Mouse (Mus musculus) granulocyte monocyte progenitor cell, adult 5-6 weeks (primary cell): ENCODE measurements around the gene Angptl7. TPM values are rescaled to one million over a fixed set of nuclear protein-coding genes. Genes with fewer than 3 reads are reported as not detected.
A peak's percentile ranks its signal among the peaks of the same experiment; 100 is the strongest.

Experiments used
- ATAC-seq: replicated peaks from 2 replicates; pipeline ENCODE4 v1.8.0; 2016; ENCODE audit warnings: mild to moderate bottlenecking, moderate TSS enrichment, inconsistent platforms; ENCODE audit not compliant: poor library complexity, severe bottlenecking
- total RNA-seq, 2 experiments: library from RNA; stranded (forward) in 1 of 2; stranded (reverse) in 1 of 2; fragments of 200-712, 200-1000 nt in 1 of 2; fragments of >200 nt in 1 of 2; fragmentation: Nextera tagmentation in 1 of 2; gene quantifications; 2 replicates each; pipeline ENCODE4 v1.2.3; 2014 to 2017

The Angptl7 gene
- total RNA-seq (2014; fragmentation: Nextera tagmentation), result not detected in 2 replicates
- total RNA-seq (2017), result 0.39 TPM in 1 of 2 replicates, not detected in the other

DNA sequence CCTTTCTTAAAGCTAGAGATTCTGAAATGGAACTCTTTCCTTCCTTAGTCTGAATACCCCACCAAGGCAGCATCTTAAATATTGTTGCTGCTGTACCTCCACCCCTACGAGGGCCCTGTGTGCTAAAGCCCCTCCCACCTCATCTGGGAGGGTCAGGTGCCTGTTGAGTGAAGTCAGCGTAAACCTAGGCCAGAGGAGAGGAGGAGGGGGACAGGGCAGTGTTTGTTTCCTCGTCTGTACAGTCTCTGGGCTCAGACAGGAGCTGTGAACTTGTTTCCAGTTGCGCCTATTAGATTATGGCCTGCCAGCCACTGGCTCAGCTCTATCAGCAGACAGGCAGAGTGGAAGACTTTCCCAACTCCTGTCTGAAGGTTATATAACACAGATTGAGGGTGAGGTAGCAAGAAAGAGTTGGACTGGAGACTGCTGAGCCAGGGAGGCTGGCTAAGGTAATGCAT, at the start of gene Angptl7:
Gene Angptl7 (minus strand): TSS at position 51 of the 458 bp plus-strand sequence.
- ATAC-seq, result no peak

DNA sequence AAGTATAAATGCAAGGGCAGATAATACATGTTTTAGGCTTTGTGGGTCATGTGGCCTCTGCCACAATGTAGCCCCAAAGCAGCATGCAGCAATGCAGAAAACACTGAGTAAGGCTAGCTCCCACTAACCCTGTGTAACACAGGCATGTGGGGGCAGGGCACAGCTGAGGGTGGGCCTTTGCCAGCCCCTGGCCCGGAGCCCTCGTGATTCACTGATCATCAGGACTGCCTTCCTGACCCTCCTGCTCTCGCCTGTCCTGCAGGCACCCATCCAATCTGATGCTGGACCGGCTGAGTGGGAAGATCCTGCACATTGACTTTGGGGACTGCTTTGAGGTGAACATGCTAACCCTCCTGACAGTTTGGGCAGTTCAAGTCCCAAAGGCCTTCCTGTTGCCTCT, 48.8 kb upstream of the Angptl7 start:
- ATAC-seq, result no peak

DNA sequence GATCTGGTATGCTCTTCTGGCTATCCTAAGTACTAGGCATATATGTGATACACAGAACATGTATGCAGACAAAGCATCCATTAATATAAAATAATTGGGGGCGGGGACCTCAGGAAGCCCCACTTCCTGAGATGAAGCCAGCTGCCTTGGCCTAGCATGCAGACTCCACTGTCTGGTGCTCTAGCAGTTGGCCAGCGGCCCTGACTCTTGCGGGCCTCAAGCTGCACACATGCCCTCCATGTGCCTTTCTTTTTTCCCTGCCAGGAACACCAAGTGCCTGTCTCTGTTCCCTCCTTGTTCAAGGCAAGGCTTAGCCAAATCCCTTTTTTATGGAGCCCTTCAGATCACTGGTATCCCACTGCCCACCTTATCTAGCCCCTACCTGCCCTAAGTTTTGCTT, 35.6 kb upstream of the Angptl7 start:
- ATAC-seq, result no peak

DNA sequence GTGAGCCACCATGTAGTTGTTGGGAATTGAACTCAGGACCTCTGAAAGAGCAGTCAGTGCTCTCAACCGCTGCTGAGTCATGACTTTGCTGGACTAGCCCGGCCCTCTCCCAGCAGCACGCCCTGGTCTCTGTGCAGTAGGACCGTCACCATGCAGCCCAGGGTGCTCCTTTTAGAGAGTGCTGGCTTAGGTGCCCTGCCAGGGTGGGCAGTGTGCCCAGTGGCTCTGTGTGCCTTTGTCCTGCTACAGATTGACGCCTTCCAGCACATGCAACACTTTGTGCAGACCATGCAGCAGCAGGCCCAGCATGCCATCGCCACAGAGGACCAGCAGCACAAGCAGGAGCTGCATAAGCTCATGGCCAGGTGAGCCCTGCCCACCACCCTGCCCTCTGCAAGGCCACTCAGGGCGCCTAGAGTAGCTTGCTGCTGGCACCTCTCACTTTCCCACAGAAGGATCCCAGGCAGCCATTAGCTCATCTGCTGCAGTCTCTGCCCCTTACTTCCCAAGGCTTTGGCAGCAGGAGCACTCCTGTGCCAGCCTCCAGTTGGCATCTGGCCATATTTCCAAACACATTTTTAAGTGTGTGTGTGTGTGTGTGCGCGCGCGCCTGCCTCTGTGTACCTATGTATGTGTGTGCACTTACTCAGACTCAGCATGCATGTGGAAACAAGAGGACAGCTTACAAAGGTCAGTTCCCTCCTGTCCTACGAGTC, 33.5 kb upstream of the Angptl7 start:
- no peak for ATAC-seq

DNA sequence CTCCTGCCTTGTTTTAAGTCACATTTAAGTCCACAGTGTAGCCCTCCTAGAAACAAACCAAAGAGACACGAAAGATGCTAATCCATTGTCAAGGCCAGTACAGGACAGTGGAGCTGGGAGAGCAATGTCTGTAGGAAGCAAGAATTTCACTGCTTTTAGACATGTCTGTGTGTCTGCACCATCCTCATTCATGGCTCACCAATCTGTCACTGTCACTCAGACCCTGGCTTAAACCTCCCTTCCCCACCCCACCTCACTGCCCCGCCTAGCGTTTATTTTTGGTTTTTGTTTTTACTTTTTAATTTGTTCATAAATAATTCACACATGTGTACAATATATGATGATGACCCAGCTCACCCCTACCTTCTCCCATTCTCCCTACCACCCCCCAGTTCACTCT, 32.3 kb upstream of the Angptl7 start:
- ATAC-seq, result no peak

DNA sequence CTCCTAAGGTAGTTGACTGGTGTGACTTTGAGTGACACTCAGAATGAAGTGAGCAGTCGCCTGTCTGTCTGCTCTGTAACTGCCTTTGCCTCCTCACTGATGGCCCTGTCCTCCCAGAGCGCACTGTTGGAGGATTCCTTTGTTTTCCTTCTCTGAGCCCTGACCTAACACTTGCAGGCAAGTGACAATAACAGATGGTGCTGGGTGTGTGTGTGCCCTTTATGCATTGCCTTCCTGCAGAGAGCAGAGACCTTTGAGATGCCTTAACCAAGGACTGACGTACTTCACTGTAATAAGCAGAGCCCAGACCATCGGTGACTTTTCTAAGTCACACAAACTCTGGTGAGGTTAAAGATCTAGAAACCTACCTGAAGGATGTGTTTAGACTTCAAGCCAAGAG, 31.1 kb upstream of the Angptl7 start:
- ATAC-seq, result no peak

DNA sequence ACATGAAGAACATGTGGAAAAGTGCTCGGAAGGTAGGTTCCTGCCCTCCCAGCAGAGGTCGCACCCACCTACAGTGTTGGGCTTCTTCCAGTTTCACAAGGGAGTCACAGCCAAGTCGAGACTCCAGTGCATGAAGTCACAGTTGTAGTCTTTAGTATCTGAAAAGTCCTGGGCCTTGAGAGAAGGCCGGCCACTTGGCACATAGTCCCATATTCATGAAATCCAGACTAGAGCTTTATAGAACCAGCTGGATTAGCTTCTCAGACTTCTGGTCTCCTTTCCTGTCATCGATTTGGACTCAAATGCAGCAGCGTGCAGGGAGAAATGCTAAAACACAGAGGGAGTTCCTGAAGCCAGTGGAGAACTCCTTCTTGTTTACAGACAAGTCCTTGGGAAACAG, 30.5 kb upstream of the Angptl7 start:
- no peak for ATAC-seq

DNA sequence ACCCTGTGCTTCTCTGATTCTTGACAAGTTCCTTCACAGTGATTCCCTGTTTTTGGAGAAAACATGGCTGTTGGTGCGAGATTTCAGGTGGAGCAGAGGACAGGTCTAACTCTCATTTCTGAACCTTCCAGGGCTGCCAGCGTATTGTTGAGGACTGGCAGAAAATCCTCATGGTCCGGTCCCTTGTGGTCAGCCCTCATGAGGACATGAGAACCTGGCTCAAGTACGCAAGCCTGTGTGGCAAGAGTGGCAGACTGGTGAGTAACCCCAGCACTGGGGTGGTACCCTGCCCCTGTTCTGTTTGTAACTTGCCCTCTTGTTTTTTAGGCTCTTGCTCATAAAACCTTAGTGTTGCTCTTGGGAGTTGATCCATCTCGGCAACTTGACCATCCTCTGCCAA, 30.1 kb upstream of the Angptl7 start:
- ATAC-seq, result no peak

DNA sequence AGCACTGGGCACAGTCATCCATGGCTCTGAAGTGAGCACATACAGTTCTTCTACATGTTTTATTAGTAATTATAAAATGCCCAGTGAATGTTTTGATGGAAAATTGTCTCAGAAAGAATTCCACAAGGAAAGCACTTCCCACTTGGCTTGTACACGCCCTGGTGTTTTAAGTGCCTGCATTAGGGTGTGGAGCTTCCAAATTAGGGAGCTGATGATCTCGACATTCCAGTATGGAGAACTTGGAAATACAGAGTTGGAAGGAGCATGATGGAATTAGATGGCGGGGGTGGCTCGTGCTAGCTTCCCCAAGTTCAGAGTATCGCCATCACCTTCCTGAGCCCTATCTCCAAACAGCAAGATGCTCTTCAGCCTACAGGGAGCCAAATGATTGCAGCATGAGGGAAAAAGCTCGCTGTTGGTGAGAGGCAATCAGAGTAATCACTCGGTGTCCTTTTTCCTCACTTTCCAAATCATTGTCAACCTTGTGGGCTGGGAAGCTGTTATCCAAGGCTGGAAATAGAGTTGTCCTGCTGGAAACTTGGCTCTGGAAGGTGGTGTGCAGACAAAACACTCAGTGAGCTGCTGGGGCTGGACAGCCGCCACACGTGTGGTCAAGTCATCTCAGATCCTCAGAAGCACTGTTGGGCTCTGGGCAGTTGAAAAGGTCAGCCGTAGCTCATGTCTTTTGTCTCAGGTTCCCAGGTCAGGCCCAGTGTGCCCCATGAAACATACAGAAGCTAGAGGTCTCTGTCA, 27.1 kb upstream of the Angptl7 start:
- no peak for ATAC-seq

DNA sequence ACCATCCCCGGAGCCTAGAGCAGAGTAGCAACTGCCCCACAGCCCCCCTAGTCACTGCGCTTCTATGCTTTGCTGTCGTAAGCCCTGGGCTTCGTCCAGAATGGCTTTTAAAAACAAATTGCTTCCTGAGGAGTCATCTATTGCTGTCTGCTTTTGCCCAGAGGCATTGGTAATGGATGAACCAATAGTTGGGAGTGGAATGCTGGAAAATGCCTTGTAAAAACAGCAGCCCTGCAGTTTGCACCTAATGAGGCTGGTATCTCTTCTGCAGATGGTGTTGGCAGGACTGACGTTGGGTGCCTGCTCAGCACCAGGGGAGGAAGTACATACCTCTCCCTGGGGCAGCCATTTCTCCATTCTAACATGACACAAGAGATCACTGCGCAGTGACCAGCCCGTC, 23.3 kb upstream of the Angptl7 start:
- 0 out of 2 replicates have a peak, but pooled peaks have one; percentile 27 for ATAC-seq

DNA sequence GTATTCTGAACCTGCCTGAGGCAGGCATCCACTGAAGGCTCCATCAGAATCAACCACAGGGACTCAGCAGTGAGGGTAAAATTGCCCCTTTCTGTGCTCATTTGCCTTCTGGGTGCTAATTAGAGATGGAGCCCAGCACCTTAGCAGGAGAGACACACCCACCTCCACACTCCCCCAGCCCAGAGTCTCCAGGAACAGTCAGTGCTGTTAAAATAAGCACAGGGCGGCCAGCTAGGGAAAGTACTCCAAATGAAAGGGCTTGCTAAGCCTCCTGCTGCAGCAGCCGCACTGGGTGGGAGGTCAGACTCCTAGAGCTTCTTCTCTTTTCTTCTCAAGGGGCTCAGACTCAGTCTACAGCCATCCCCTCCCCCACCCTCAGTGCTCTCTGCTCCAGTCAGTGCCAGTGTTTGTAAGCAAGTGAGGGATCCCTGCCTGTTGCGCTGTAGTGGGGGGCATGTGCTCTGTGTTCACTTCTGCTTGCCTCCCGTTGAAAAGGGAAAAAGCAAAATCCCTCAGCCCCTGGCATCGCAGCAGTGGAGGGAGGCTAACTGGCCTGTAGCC, 18.1 kb upstream of the Angptl7 start:
- no peak for ATAC-seq

DNA sequence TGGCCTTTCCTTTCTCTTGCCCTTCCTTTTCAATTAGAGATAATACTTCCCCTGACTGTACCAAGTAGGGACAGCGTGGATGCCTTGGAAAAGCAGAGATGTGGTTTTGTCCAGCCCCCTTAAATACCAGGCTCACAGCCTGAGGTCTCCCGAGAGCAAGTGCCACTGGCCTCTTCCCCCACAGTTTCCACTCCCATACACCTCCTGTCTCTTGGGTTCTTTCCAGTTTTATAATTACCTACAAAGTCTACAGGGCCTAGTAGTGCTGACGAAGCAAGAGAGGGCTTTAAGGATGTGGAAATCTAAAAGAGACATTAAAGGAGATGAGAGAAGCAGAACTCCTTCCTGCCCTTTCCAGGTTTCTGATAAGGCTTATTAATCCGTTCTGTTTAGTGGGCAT, 17.5 kb upstream of the Angptl7 start:
- ATAC-seq, result no peak

DNA sequence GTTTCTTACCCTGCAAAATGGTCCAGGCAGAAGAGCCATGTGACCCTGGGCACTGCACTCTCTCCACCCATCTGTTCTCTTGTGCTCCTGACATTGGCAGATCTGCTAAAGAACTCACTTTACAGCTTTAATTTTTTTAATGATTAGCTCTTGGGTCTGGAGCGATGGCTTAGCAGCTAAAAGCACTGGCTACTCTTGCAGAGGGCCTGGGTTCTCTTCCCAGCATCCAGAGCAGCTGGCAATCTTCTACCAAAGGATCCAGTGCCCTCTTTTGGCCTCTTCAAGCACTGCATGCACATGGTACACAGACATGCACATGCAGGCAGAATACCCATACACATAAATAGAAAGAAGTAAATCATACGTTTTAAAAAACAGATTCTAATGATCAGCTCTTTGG, 15.1 kb upstream of the Angptl7 start:
- ATAC-seq, result no peak

DNA sequence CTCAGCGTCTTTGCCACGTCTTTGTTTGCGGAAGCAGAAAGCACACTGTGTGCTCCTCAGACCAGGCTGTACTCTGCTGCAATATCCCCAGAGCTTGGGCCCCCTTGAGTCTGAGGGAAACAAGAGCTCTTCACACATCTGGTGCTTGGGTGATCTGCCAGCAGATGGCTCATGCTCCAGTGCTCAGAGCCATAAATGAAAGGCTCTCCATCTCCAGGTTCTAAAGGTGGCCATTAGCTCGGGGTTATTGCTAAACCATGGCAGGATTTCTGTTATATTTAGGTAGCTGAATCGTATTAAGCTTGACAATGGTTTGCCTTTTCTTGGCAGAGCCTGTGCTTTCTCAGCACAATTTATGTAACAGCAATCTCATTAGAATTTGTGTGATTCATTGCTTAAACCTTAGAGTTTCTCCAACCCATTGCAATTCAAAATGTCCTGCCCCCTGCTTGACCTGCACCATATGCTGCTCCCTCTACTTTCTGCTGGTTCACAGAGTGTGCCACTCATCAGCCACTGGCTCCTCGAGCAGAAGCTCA, 12.8 kb upstream of the Angptl7 start:
- no peak for ATAC-seq

DNA sequence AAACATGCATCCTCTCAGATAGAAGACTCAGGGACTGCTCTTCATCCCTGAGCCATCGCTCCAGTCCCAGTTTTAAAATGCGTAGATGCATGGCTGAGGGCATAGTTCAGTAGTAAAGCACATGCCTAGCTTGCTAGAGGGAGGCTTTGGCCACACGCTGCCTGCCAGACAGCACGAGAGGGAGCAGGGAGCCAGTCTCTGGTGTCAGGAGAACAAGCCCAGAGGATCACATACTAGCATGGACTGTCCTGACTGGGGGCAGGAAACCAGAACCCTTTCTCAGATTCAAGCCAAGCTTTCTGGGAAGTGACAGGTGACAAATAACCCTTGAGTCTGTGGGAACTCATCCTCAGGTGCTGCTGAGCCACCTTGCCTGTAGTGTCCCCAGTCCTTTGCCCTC, 11.1 kb upstream of the Angptl7 start:
- no peak for ATAC-seq

DNA sequence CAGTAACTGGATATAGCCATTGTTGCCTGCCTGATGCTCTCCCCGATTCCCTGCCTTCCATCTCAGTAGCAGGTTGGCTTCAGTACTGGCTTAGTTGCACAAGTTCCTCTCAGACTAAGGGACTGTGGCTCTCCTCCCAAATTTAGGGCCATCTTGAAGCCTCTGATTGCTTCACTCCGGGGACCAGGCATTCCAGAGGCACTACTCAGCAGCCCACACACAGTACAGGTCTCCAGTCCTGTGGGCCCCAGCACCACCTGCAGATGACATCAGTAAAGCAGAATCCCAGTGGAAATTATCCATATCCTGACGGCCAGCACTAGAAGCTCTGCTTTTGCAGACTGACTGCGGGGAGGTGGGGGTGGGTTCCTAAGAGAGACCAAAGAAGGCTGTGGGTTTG, 10.4 kb upstream of the Angptl7 start:
- ATAC-seq, result peak; percentile 50

DNA sequence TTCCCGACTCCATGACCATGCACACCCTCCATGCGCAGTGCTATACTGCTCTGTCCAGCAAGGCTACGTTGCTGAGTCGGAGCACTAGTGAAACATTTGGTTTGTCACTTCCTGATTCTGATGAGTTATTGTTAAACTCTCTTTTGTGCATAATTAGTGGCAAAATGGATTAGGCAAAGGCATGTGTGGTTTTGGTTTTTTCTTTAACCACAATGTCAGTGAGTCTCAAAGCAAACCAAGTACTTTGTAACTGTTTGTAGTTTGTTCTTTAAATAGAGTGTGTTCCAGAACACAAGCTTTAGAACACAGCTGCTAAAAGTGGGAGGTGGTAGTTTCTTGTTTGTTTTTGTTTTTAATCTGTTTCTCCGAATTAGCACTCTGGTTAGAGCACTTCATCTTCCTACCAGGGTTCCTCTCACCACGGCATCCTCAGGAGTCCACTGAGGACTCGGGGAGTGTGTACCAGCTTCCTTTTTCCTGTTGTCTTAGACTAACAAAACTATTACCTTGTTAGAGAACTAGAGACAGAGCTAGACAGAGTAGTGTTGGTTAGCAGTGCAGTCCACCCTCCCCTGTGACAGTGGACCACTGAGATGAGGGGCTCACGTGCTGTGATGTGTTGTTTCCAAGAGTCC, 9.3 kb upstream of the Angptl7 start:
- peak; percentile 90 for ATAC-seq

DNA sequence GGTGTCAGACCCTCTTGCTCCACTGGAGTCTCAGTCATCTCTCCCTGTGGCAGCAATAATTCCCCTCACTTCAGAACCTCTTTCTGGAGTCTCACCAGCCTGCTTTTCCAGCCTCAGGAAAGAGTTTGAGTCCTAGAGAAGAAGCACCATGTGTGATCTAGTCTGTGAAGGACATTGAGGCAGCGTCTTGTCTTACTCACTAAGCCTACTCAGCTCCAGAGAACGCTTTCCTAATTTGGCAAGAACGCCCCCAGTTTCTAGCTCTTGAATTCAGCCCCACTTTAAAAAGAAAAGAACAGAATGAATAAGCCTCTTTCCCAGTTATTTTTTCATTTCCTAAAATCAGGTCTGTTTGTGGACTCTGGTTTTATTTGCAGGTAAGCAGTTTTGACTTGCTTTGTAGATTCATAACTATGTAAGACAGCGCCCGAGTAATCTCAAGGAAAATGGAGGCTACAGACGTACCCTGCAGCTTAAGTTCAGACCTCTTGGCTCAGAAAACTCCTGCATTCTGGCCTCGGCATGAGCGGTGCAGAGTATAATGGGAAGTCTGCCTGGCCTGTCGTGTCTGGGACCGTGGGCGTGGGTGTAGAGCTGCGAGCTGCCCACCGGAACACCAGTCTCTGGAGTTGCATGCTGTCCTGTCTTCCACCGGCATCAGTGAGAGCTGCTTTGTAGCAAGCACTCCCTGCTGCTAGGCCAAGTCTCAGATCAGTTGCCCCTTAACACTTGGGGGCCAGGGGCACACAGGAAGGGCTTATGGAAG, 8.0 kb upstream of the Angptl7 start:
- ATAC-seq, result no peak

DNA sequence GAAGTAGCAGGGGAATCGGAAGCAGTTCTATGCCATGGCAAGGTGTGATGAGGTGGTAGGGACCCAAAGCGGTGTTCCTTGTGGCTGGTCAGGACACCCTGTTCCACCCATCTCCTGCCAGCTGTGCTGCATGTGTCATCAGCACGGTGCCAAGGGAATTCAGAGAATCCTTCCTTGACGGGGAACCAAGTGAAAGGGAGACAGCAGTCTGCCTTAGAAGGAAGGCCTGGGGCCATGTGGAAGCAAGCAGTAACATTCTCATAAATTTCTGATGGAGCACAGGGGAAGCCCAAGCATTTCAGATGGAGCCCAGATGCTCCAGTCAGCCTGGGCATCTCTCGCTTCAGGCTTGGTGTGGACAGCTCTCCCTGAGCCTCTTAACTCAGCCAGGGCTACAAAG, 7.3 kb upstream of the Angptl7 start:
- ATAC-seq, result no peak

DNA sequence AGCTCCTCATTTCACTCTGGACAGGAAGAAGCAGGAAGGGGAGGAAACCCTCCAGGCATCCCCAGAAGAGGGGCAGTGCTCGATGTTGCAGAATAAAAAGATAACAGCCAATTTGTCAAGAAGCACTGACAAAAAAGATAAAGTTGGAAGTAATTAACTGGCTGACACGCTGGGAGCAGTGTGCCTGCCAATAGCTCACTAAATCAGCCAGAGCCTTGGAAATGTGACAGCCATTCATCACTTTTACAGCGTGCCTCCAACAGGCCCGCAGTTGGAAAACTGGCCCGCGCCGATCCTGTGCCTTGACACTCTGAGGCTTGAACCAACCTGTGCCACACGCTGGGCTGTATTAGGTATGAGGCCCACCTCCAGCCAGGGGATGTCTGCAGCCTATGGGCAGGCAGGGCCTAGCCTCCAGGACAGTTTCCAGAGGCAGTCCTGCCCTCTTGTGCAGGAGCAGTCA, 4.3 kb upstream of the Angptl7 start:
- no peak for ATAC-seq
